Mouse (Mus musculus): ENCODE data around the gene Gm4450. TPM values are rescaled to one million over a fixed set of nuclear protein-coding genes. Genes with fewer than 3 reads are reported as not detected.
A peak's percentile ranks its signal among the peaks of the same experiment; 100 is the strongest.
"Not testable (repeated sequence)": the region's sequence is repeated elsewhere in the genome, so short reads cannot be mapped to it uniquely, and the experiment has no call there.

Gm4450 gene
- polyA plus RNA-seq (2014; fragmentation: Nextera tagmentation; extraction: Ambion mirVana), result not detected in 2 replicates

DNA sequence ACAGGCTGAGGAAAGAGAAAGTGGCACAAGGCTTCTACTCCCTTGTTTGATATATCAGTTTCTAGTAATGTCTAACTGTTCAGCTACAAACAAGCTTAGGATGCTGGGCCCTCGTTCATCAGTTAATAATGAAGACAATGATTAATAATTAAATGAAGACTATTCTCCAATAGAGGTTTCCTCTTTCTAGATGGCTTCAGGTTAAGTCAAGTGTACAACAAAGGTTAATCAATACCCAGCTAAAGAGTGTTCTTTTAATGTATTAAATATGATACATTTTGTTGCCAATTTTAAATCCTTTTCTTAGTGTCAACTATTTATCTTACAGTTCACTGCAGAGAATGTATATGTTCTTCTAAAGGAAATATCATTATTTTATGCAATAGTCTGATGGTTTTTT, at the start of gene Gm4450:
TSS of gene Gm4450 (minus strand) at position 101 of the 400 bp plus-strand sequence.
- DNase-seq (ENCODE audit: low spot score); H3K4me1 ChIP-seq (ENCODE audit: control insufficient read depth, insufficient read depth, low read length); H3K27ac ChIP-seq (replicated peaks; ENCODE audit: low read depth, low read length); ATAC-seq (ENCODE audit: low read depth); H3K36me3 ChIP-seq (ENCODE audit: control insufficient read depth, insufficient read depth, low read length); H3K27me3 ChIP-seq (replicated peaks; ENCODE audit: control insufficient read depth, insufficient read depth, low read length); H3K4me3 ChIP-seq (ENCODE audit: low read depth, low read length); H3K4me2 ChIP-seq (ENCODE audit: low read depth, low read length); H3K9me3 ChIP-seq (ENCODE audit: control insufficient read depth, low read length); H3K9ac ChIP-seq (ENCODE audit: low read depth, low read length): not testable (repeated sequence)
- no CpG with 5 or more reads among the region's 1 CpGs for WGBS

- not testable (repeated sequence) for H3K9ac ChIP-seq (ENCODE audit: low read depth, low read length); H3K9me3 ChIP-seq (ENCODE audit: control insufficient read depth, low read length); H3K4me1 ChIP-seq (ENCODE audit: control insufficient read depth, insufficient read depth, low read length); H3K27me3 ChIP-seq (replicated peaks; ENCODE audit: control insufficient read depth, insufficient read depth, low read length); H3K4me2 ChIP-seq (ENCODE audit: low read depth, low read length); DNase-seq (ENCODE audit: low spot score); H3K4me3 ChIP-seq (ENCODE audit: low read depth, low read length); H3K27ac ChIP-seq (replicated peaks; ENCODE audit: low read depth, low read length); ATAC-seq (ENCODE audit: low read depth); H3K36me3 ChIP-seq (ENCODE audit: control insufficient read depth, insufficient read depth, low read length)
These were observed 40.5 kb upstream of the Gm4450 start for GRCm38 (mm10) chr3:98497401-98497800.

DNA sequence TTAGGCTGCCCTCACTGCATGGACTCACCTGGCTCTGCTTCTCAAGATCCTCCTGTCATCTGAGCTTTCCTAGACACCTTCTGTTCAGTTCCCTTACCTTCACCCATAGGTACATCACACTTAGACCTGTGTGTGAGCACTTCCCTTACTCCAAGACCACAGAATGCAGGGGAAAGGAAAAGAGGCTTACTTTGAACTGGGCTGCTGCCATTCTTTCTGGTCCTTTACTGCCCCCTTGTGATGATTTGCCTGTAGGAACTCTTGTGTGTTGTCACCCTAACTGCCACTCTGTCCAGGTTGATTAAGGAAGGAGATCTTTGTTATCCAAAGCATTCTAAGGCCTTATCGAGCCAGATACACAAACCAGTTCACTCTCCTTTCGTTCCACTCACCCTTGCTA, 39.8 kb upstream of the Gm4450 start:
- H3K27ac ChIP-seq (replicated peaks; ENCODE audit: low read depth, low read length); H3K9ac ChIP-seq (ENCODE audit: low read depth, low read length); H3K4me1 ChIP-seq (ENCODE audit: control insufficient read depth, insufficient read depth, low read length); H3K4me2 ChIP-seq (ENCODE audit: low read depth, low read length); H3K27me3 ChIP-seq (replicated peaks; ENCODE audit: control insufficient read depth, insufficient read depth, low read length); DNase-seq (ENCODE audit: low spot score); H3K9me3 ChIP-seq (ENCODE audit: control insufficient read depth, low read length); H3K36me3 ChIP-seq (ENCODE audit: control insufficient read depth, insufficient read depth, low read length); ATAC-seq (ENCODE audit: low read depth); H3K4me3 ChIP-seq (ENCODE audit: low read depth, low read length): not testable (repeated sequence)
- no CpG with 5 or more reads among the region's 2 CpGs for WGBS

DNA sequence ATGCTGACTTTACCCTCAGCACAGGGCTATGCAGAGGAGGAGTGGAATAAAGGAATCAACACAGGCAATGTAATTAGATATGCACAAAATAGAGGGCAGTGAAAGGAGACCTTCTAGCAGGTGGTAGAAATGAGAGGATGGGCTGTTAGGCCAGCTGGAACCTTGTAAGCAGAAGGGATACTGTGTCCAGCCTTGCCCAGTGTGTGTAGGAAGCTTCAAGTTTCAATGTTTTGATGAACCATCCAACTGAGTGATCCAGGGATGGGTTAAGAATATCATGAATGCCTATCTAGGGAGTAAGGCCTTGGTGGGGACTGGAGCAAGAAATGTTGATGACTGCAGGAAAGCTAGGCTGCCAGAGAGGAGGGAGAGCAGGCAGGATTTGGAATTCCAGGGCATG, 38.1 kb upstream of the Gm4450 start:
- not testable (repeated sequence) for H3K36me3 ChIP-seq (ENCODE audit: control insufficient read depth, insufficient read depth, low read length); H3K27ac ChIP-seq (replicated peaks; ENCODE audit: low read depth, low read length); H3K9me3 ChIP-seq (ENCODE audit: control insufficient read depth, low read length); DNase-seq (ENCODE audit: low spot score); H3K4me2 ChIP-seq (ENCODE audit: low read depth, low read length); H3K9ac ChIP-seq (ENCODE audit: low read depth, low read length); H3K27me3 ChIP-seq (replicated peaks; ENCODE audit: control insufficient read depth, insufficient read depth, low read length); H3K4me1 ChIP-seq (ENCODE audit: control insufficient read depth, insufficient read depth, low read length); H3K4me3 ChIP-seq (ENCODE audit: low read depth, low read length)
- ATAC-seq (ENCODE audit: low read depth), result peak; percentile 37; the same call in 1 of the 2 replicates

GRCm38 (mm10) chr3:98494184-98494583, 37.3 kb upstream of the Gm4450 start:
- H3K27me3 ChIP-seq (replicated peaks; ENCODE audit: control insufficient read depth, insufficient read depth, low read length); H3K9ac ChIP-seq (ENCODE audit: low read depth, low read length); H3K9me3 ChIP-seq (ENCODE audit: control insufficient read depth, low read length); DNase-seq (ENCODE audit: low spot score); H3K4me1 ChIP-seq (ENCODE audit: control insufficient read depth, insufficient read depth, low read length); H3K27ac ChIP-seq (replicated peaks; ENCODE audit: low read depth, low read length); ATAC-seq (ENCODE audit: low read depth); H3K36me3 ChIP-seq (ENCODE audit: control insufficient read depth, insufficient read depth, low read length); H3K4me3 ChIP-seq (ENCODE audit: low read depth, low read length); H3K4me2 ChIP-seq (ENCODE audit: low read depth, low read length): not testable (repeated sequence)

GRCm38 (mm10) chr3:98471499-98471898, 14.6 kb upstream of the Gm4450 start:
- H3K36me3 ChIP-seq (ENCODE audit: control insufficient read depth, insufficient read depth, low read length); H3K4me1 ChIP-seq (ENCODE audit: control insufficient read depth, insufficient read depth, low read length); H3K9me3 ChIP-seq (ENCODE audit: control insufficient read depth, low read length); H3K9ac ChIP-seq (ENCODE audit: low read depth, low read length); H3K4me2 ChIP-seq (ENCODE audit: low read depth, low read length); ATAC-seq (ENCODE audit: low read depth); DNase-seq (ENCODE audit: low spot score); H3K4me3 ChIP-seq (ENCODE audit: low read depth, low read length); H3K27me3 ChIP-seq (replicated peaks; ENCODE audit: control insufficient read depth, insufficient read depth, low read length); H3K27ac ChIP-seq (replicated peaks; ENCODE audit: low read depth, low read length): not testable (repeated sequence)

- H3K9me3 ChIP-seq (ENCODE audit: control insufficient read depth, low read length); H3K9ac ChIP-seq (ENCODE audit: low read depth, low read length); H3K27ac ChIP-seq (replicated peaks; ENCODE audit: low read depth, low read length); H3K27me3 ChIP-seq (replicated peaks; ENCODE audit: control insufficient read depth, insufficient read depth, low read length); ATAC-seq (ENCODE audit: low read depth); DNase-seq (ENCODE audit: low spot score); H3K4me1 ChIP-seq (ENCODE audit: control insufficient read depth, insufficient read depth, low read length); H3K4me3 ChIP-seq (ENCODE audit: low read depth, low read length); H3K36me3 ChIP-seq (ENCODE audit: control insufficient read depth, insufficient read depth, low read length); H3K4me2 ChIP-seq (ENCODE audit: low read depth, low read length): not testable (repeated sequence)
- WGBS, result no CpG with 5 or more reads among the region's 1 CpGs
These were observed 14.1 kb upstream of the Gm4450 start for GRCm38 (mm10) chr3:98471057-98471456.

DNA sequence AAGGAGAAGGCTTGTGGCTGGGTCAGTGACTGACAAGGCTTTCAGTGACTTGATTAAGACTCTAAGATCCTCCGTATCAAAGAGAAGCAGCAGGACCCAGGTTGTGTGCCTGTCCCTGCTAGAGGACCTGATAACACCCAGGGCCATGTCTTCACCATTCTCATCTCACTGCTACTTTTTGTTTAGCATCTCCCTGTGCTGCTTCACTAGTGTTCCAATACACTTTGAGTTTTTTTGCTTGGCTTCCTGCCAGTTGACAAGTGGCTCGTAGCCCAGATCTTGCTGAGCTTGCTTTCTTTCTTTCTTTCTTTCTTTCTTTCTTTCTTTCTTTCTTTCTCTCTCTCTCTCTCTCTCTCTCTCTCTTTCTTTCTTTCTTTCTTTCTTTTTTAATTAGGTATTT, 12.4 kb upstream of the Gm4450 start:
- H3K4me1 ChIP-seq (ENCODE audit: control insufficient read depth, insufficient read depth, low read length); H3K9me3 ChIP-seq (ENCODE audit: control insufficient read depth, low read length); DNase-seq (ENCODE audit: low spot score); H3K9ac ChIP-seq (ENCODE audit: low read depth, low read length); H3K27ac ChIP-seq (replicated peaks; ENCODE audit: low read depth, low read length); H3K4me2 ChIP-seq (ENCODE audit: low read depth, low read length); ATAC-seq (ENCODE audit: low read depth); H3K36me3 ChIP-seq (ENCODE audit: control insufficient read depth, insufficient read depth, low read length); H3K27me3 ChIP-seq (replicated peaks; ENCODE audit: control insufficient read depth, insufficient read depth, low read length); H3K4me3 ChIP-seq (ENCODE audit: low read depth, low read length): not testable (repeated sequence)
- 29% methylated on average over 1 of the region's 2 CpGs for WGBS

DNA sequence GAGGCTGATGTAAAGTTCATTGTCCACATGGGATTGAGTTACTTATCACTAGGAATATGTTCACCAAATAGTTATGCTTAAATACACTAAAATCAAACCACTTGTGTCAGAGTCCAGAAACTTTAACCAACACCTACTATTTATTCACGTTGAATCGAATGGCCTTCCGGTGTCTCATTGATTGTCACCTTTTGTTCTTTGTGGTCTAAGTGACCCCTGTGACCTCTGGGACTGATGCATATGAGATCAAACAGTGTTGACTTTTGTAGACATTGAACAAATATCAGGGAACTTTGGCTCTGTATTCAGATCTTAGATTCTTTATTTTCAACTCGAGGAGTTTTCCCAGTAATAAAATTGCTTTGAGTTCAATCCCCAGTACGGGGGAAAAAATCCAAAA, 3.1 kb downstream of the Gm4450 start:
- not testable (repeated sequence) for H3K4me2 ChIP-seq (ENCODE audit: low read depth, low read length); H3K4me3 ChIP-seq (ENCODE audit: low read depth, low read length); H3K27ac ChIP-seq (replicated peaks; ENCODE audit: low read depth, low read length); ATAC-seq (ENCODE audit: low read depth); H3K36me3 ChIP-seq (ENCODE audit: control insufficient read depth, insufficient read depth, low read length); DNase-seq (ENCODE audit: low spot score); H3K9me3 ChIP-seq (ENCODE audit: control insufficient read depth, low read length); H3K4me1 ChIP-seq (ENCODE audit: control insufficient read depth, insufficient read depth, low read length); H3K27me3 ChIP-seq (replicated peaks; ENCODE audit: control insufficient read depth, insufficient read depth, low read length); H3K9ac ChIP-seq (ENCODE audit: low read depth, low read length)
- WGBS, result 67% methylated on average over 5 of the region's 5 CpGs
